28 mouse cellular contexts compared by ENCODE assay signal in genomic region chr17:67937050-67937449, GRCm38 (mm10).
DNase-seq lines count a peak whose midpoint lies in the region; ATAC-seq lines count a peak whose summit lies in the region.
"Had no signal": no experiment of that assay in that cellular context is flagged by ENCODE, and none has a peak within 500 bp of the region (broad histone marks: within the 10 kb centered on the region; RNA-seq: fewer than 3 reads in every experiment).

No protein-coding gene starts in this region.

- no peaks in the 10 kb centered on the region for H3K4me1 ChIP-seq in hindbrain, embryonic 13.5 days (replicated peaks)
- H3K4me1 ChIP-seq: embryonic facial prominence, embryonic 15.5 days had no signal

- H3K9me3 ChIP-seq in hindbrain, embryonic 13.5 days, result no peaks in the 10 kb centered on the region
- H3K9me3 ChIP-seq: embryonic facial prominence, embryonic 13.5 days; embryonic facial prominence, embryonic 15.5 days; forebrain, embryonic 10.5 days; forebrain, embryonic 12.5 days had no signal

- no peak overlapping the region for H3K4me3 ChIP-seq in hindbrain, embryonic 13.5 days
- H3K4me3 ChIP-seq: embryonic facial prominence, embryonic 13.5 days; embryonic facial prominence, embryonic 15.5 days; erythroblast, embryonic 14.5 days; forebrain, embryonic 10.5 days; forebrain, embryonic 12.5 days had no signal

- H3K4me2 ChIP-seq in hindbrain, embryonic 13.5 days, result no peak overlapping the region
- H3K4me2 ChIP-seq: embryonic facial prominence, embryonic 13.5 days; embryonic facial prominence, embryonic 15.5 days; forebrain, embryonic 12.5 days had no signal

- no peaks in the 10 kb centered on the region for H3K36me3 ChIP-seq in hindbrain, embryonic 13.5 days
- H3K36me3 ChIP-seq: forebrain, embryonic 12.5 days; G1E had no signal

- WGBS in hindbrain, embryonic 13.5 days, result 98% methylated on average over 3 of the region's 3 CpGs

- ATAC-seq in common myeloid progenitor, adult 5-6 weeks (replicated peaks; ENCODE audit: low read depth, poor library complexity, severe bottlenecking), result 0 out of 2 replicates have a peak, but pooled peaks have one; percentile 22
- peak; percentile 78 for ATAC-seq in megakaryocyte, adult 5-6 weeks (ENCODE audit: poor library complexity, severe bottlenecking)
- peak; percentile 60; the same call in 1 of the 2 replicates for ATAC-seq in monocyte, adult 5-6 weeks (replicated peaks; ENCODE audit: insufficient number of reproducible peaks, low FRiP score, low TSS enrichment, poor library complexity, severe bottlenecking)
- ATAC-seq in hindbrain, embryonic 13.5 days (ENCODE audit: low FRiP score), result no peak
- ATAC-seq: activated CD4-positive, CD25-positive, alpha-beta regulatory T cell, adult 4 months; CD4-positive, CD25-positive, alpha-beta regulatory T cell, adult 4 months; forebrain, embryonic 14.5 days; forebrain, embryonic 16.5 days; Patski had no signal

- no peak for DNase-seq in liver
- DNase-seq: adrenal gland, adult 2 months; adrenal gland, postnatal 10 days; adrenal gland, postnatal 25 days; B cell, adult 2 months; cerebellum, adult 11 months; cerebellum, adult 18-20 months; cerebellum, adult 8-10 months; cerebellum, adult 9-11 months; cerebellum, postnatal 14 days; cerebellum, postnatal 36 days; embryo, embryonic 11 days had no signal

- no peaks in the 10 kb centered on the region for H3K27me3 ChIP-seq in hindbrain, embryonic 13.5 days
- H3K27me3 ChIP-seq: CH12.LX; embryonic facial prominence, embryonic 13.5 days; embryonic facial prominence, embryonic 15.5 days; forebrain, embryonic 12.5 days; Patski had no signal

- no peak overlapping the region for H3K9ac ChIP-seq in hindbrain, embryonic 13.5 days
- H3K9ac ChIP-seq: embryonic facial prominence, embryonic 13.5 days; embryonic facial prominence, embryonic 15.5 days; forebrain, embryonic 12.5 days had no signal

- H3K27ac ChIP-seq in hindbrain, embryonic 13.5 days, result no peak overlapping the region
- H3K27ac ChIP-seq: embryonic facial prominence, embryonic 13.5 days; embryonic facial prominence, embryonic 15.5 days; forebrain, embryonic 10.5 days; forebrain, embryonic 12.5 days had no signal
